Mouse (Mus musculus): Measurements from ENCODE around the gene Scn8a.

DNA sequence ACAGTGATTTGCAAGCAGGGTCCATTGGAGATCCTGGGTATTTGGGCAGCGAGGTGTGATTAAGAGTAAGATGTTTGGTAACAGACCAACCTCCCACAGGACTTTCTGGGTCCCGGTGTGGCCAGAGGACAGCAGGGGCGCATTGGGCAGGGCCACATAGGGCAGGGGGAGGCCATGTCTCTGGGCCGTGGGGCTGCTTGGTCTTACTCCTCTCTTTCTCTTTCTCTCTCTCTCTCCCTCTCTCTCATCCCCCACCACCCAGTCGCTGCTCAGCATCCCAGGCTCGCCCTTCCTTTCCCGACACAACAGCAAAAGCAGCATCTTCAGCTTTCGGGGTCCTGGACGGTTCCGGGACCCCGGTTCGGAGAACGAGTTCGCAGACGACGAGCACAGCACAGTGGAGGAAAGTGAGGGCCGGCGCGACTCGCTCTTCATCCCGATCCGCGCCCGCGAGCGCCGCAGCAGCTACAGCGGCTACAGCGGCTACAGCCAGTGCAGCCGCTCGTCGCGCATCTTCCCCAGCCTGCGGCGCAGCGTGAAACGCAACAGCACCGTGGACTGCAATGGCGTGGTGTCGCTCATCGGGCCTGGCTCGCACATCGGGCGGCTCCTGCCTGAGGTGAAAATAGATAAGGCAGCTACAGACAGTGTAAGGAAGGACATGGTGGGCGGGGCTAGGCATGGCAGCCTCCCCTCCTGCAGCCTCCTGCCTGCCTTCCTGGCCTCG, 113.9 kb downstream of the Scn8a start:
- peak; percentile 17; the same call in 1 of the 2 replicates for TF ChIP-seq CTCF (conservative IDR thresholded peaks at IDR 0.05; ENCODE audit: insufficient read depth, insufficient read length, low read depth, low read length)
- TF ChIP-seq POLR2A (IDR thresholded peaks at IDR 0.05; ENCODE audit: low read depth, low read length) = no peak
